Mouse (Mus musculus): ENCODE data around the gene Bend5. TPM values are rescaled to one million over a fixed set of nuclear protein-coding genes. Genes with fewer than 3 reads are reported as not detected.

The Bend5 gene
- polyA plus RNA-seq, 1 experiment from 2014 or later = 1.4 TPM

GRCm38 (mm10) chr4:111485189-111485588 is 70.4 kb downstream of the Bend5 start:
- H3K27me3 ChIP-seq (ENCODE audit: insufficient read depth, low read length) = no peaks in the 10 kb centered on the region
- no peaks in the 10 kb centered on the region for H3K4me1 ChIP-seq (ENCODE audit: insufficient read depth)
- no peak for TF ChIP-seq CTCF (IDR thresholded peaks at IDR 0.05; ENCODE audit: low read depth)
- TF ChIP-seq EP300 (IDR thresholded peaks at IDR 0.05; ENCODE audit: low read depth) = no peak
- no peak for ATAC-seq
- no peak overlapping the region for H3K9ac ChIP-seq (replicated peaks)
- H3K36me3 ChIP-seq (replicated peaks; ENCODE audit: insufficient read depth, low read length) = no peaks in the 10 kb centered on the region
- no peak overlapping the region for H3K4me3 ChIP-seq (ENCODE audit: low read depth, low read length)
- DNase-seq = no peak
- 58% methylated on average over 5 of the region's 5 CpGs for WGBS (ENCODE audit: insufficient replicate concordance)
- H3K4me2 ChIP-seq (ENCODE audit: low read depth, low read length) = no peak overlapping the region
- no peaks in the 10 kb centered on the region for H3K9me3 ChIP-seq (ENCODE audit: low read length)
- no peak overlapping the region for H3K27ac ChIP-seq (ENCODE audit: low read depth)

- no peak for ATAC-seq
- WGBS (ENCODE audit: insufficient replicate concordance) = 71% methylated on average over 5 of the region's 5 CpGs
- DNase-seq = no peak
- Histone ChIP-seq H3K27me3 (ENCODE audit: insufficient read depth, low read length) (no peaks in the 10 kb centered on the region), H3K27ac (ENCODE audit: low read depth) (no peak overlapping the region), H3K9me3 (ENCODE audit: low read length) (no peaks in the 10 kb centered on the region), H3K4me3 (ENCODE audit: low read depth, low read length) (no peak overlapping the region), H3K4me1 (ENCODE audit: insufficient read depth) (no peaks in the 10 kb centered on the region), H3K36me3 (replicated peaks; ENCODE audit: insufficient read depth, low read length) (no peaks in the 10 kb centered on the region), H3K9ac (replicated peaks) (no peak overlapping the region), H3K4me2 (ENCODE audit: low read depth, low read length) (no peak overlapping the region)
- no peak for TF ChIP-seq EP300 (IDR thresholded peaks at IDR 0.05; ENCODE audit: low read depth)
- no peak for TF ChIP-seq CTCF (IDR thresholded peaks at IDR 0.05; ENCODE audit: low read depth)
Observed at GRCm38 (mm10) chr4:111486187-111486586, 71.4 kb downstream of the Bend5 start.

- DNase-seq (no peak), ATAC-seq (no peak)
- Histone ChIP-seq H3K9me3 (ENCODE audit: low read length) (no peaks in the 10 kb centered on the region), H3K4me3 (ENCODE audit: low read depth, low read length) (no peak overlapping the region), H3K4me1 (ENCODE audit: insufficient read depth) (no peaks in the 10 kb centered on the region), H3K36me3 (replicated peaks; ENCODE audit: insufficient read depth, low read length) (no peaks in the 10 kb centered on the region), H3K9ac (replicated peaks) (no peak overlapping the region), H3K27ac (ENCODE audit: low read depth) (no peak overlapping the region), H3K27me3 (ENCODE audit: insufficient read depth, low read length) (no peaks in the 10 kb centered on the region), H3K4me2 (ENCODE audit: low read depth, low read length) (no peak overlapping the region)
- 86% methylated on average over 4 of the region's 4 CpGs for WGBS (ENCODE audit: insufficient replicate concordance)
- TF ChIP-seq CTCF (IDR thresholded peaks at IDR 0.05; ENCODE audit: low read depth) (no peak), EP300 (IDR thresholded peaks at IDR 0.05; ENCODE audit: low read depth) (no peak)
Observed at GRCm38 (mm10) chr4:111487233-111487843, 72.5 kb downstream of the Bend5 start.

- Histone ChIP-seq H3K27me3 (ENCODE audit: insufficient read depth, low read length) (no peaks in the 10 kb centered on the region), H3K27ac (ENCODE audit: low read depth) (no peak overlapping the region), H3K36me3 (replicated peaks; ENCODE audit: insufficient read depth, low read length) (no peaks in the 10 kb centered on the region), H3K9me3 (ENCODE audit: low read length) (no peaks in the 10 kb centered on the region), H3K4me3 (ENCODE audit: low read depth, low read length) (no peak overlapping the region), H3K4me1 (ENCODE audit: insufficient read depth) (no peaks in the 10 kb centered on the region), H3K9ac (replicated peaks) (no peak overlapping the region), H3K4me2 (ENCODE audit: low read depth, low read length) (no peak overlapping the region)
- WGBS (ENCODE audit: insufficient replicate concordance) = 46% methylated on average over 5 of the region's 5 CpGs
- ATAC-seq (no peak), DNase-seq (no peak)
- TF ChIP-seq CTCF (IDR thresholded peaks at IDR 0.05; ENCODE audit: low read depth) (peak; percentile 47), EP300 (IDR thresholded peaks at IDR 0.05; ENCODE audit: low read depth) (no peak)
Observed at GRCm38 (mm10) chr4:111493750-111494404, 79.1 kb downstream of the Bend5 start.

- Histone ChIP-seq H3K36me3 (replicated peaks; ENCODE audit: insufficient read depth, low read length) (no peaks in the 10 kb centered on the region), H3K9ac (replicated peaks) (no peak overlapping the region), H3K27me3 (ENCODE audit: insufficient read depth, low read length) (no peaks in the 10 kb centered on the region), H3K27ac (ENCODE audit: low read depth) (no peak overlapping the region), H3K4me2 (ENCODE audit: low read depth, low read length) (no peak overlapping the region), H3K4me1 (ENCODE audit: insufficient read depth) (no peaks in the 10 kb centered on the region), H3K9me3 (ENCODE audit: low read length) (no peaks in the 10 kb centered on the region), H3K4me3 (ENCODE audit: low read depth, low read length) (no peak overlapping the region)
- 4% methylated on average over 2 of the region's 2 CpGs for WGBS (ENCODE audit: insufficient replicate concordance)
- DNase-seq = peak; percentile 73
- TF ChIP-seq EP300 (IDR thresholded peaks at IDR 0.05; ENCODE audit: low read depth) (no peak), CTCF (IDR thresholded peaks at IDR 0.05; ENCODE audit: low read depth) (peak; percentile 86)
- ATAC-seq = no peak
Observed at GRCm38 (mm10) chr4:111495949-111496348, 81.1 kb downstream of the Bend5 start.

- Histone ChIP-seq H3K9ac (replicated peaks) (no peak overlapping the region), H3K9me3 (ENCODE audit: low read length) (no peaks in the 10 kb centered on the region), H3K4me1 (ENCODE audit: insufficient read depth) (no peaks in the 10 kb centered on the region), H3K27ac (ENCODE audit: low read depth) (no peak overlapping the region), H3K4me2 (ENCODE audit: low read depth, low read length) (no peak overlapping the region), H3K36me3 (replicated peaks; ENCODE audit: insufficient read depth, low read length) (no peaks in the 10 kb centered on the region), H3K4me3 (ENCODE audit: low read depth, low read length) (no peak overlapping the region), H3K27me3 (ENCODE audit: insufficient read depth, low read length) (no peaks in the 10 kb centered on the region)
- 65% methylated on average over 3 of the region's 3 CpGs for WGBS (ENCODE audit: insufficient replicate concordance)
- no peak for TF ChIP-seq EP300 (IDR thresholded peaks at IDR 0.05; ENCODE audit: low read depth)
- TF ChIP-seq CTCF (IDR thresholded peaks at IDR 0.05; ENCODE audit: low read depth) = no peak
- no peak for ATAC-seq
- no peak for DNase-seq
Observed at GRCm38 (mm10) chr4:111498751-111499150, 83.9 kb downstream of the Bend5 start.

Data from liver, postnatal 0 days (tissue).